In the genomic region with DNA sequence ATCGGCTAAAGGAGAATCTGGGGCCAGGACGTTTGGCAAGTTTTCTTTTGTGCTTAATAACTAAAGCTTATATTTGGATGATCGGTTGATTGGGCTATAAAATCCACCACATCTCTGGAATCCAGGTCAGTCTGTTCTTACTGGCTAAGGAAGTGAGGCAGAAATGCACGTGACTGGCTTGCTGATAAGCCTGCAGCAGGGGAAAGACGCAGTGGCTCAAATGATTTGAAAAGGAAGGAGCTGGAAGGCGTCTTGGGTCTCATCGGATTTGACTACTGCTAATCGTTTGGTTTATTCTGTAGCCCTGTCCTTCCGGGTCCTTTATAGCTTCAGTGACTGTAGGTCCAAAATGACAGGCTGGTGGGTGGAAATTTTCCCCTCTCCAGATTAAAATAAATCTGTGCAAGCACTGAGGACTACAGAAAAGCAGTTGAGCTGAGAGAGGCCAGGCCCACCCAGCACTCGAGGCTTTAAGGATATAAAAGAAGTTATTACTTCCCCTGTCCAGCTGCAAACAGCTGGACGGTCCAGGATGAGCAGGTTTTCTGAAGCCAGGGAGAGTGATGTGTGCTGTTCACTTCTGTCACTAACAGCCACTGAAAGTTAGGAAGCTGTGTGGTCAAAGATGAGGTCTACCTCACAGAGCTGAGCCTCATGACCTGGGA, we compare ENCODE assay signal across 12 mouse cellular contexts. TPM values are rescaled to one million over a fixed set of nuclear protein-coding genes. Genes with fewer than 3 reads are reported as not detected.
A peak's percentile ranks its signal among the peaks of the same experiment; 100 is the strongest.
DNase-seq lines count a peak whose midpoint lies in the region; ATAC-seq and TF ChIP-seq lines count a peak whose summit lies in the region.
"Had no signal": no experiment of that assay in that cellular context is flagged by ENCODE, and none has a peak within 500 bp of the region (broad histone marks: within the 10 kb centered on the region; RNA-seq: fewer than 3 reads in every experiment).

No protein-coding gene starts in this region.

- H3K4me2 ChIP-seq in hindbrain, embryonic 14.5 days (replicated peaks) = 0 out of 2 replicates have a peak overlapping the region, but pooled peaks have one; percentile 16
- H3K4me2 ChIP-seq in midbrain, postnatal 0 days (ENCODE audit: low read depth, low read length, poor library complexity, severe bottlenecking) = no peak overlapping the region
- H3K4me2 ChIP-seq: embryonic facial prominence, embryonic 13.5 days had no signal

- H3K36me3 ChIP-seq in hindbrain, embryonic 14.5 days (replicated peaks; ENCODE audit: control insufficient read depth, insufficient read depth) = no peaks in the 10 kb centered on the region
- H3K36me3 ChIP-seq in midbrain, postnatal 0 days (ENCODE audit: insufficient read depth, low read length) = no peaks in the 10 kb centered on the region
- H3K36me3 ChIP-seq: embryonic facial prominence, embryonic 13.5 days had no signal

- TF ChIP-seq CTCF in brain, embryonic 14.5 days (IDR thresholded peaks at IDR 0.05; ENCODE audit: borderline replicate concordance, extremely low read depth, insufficient read depth, insufficient read length) = no peak
- no peak for TF ChIP-seq CTCF in midbrain, postnatal 0 days (IDR thresholded peaks at IDR 0.05)

- H3K4me1 ChIP-seq in hindbrain, embryonic 14.5 days (replicated peaks; ENCODE audit: control insufficient read depth, insufficient read depth, low read length) = peaks cover 24% of the 10 kb centered on the region; the same call in 1 of the 2 replicates
- H3K4me1 ChIP-seq in midbrain, postnatal 0 days (ENCODE audit: insufficient read depth, low read length) = peaks cover 6% of the 10 kb centered on the region; the same call in 1 of the 2 replicates
- H3K4me1 ChIP-seq: embryonic facial prominence, embryonic 13.5 days had no signal

- H3K9me3 ChIP-seq in hindbrain, embryonic 14.5 days (ENCODE audit: control insufficient read depth, low read length) = no peaks in the 10 kb centered on the region
- H3K9me3 ChIP-seq in midbrain, postnatal 0 days (ENCODE audit: low read length) = no peaks in the 10 kb centered on the region
- H3K9me3 ChIP-seq: embryonic facial prominence, embryonic 13.5 days had no signal

- DNase-seq in frontal cortex, postnatal 36 days (ENCODE audit: low spot score in 2 of 2) = peak; percentile 30 to 51
- peak; percentile 86 for DNase-seq in brain, embryonic 14.5 days (ENCODE audit: low read depth)
- peak; percentile 44 for DNase-seq in hindbrain, embryonic 14.5 days (ENCODE audit: low spot score)
- peak; percentile 78 for DNase-seq in midbrain, postnatal 0 days (ENCODE audit: low spot score)
- DNase-seq in gastrocnemius, adult 8-10 months (ENCODE audit: low spot score in 2 of 2) = no peak
- DNase-seq in liver = no peak
- DNase-seq: adrenal gland, adult 2 months had no signal

- H3K27me3 ChIP-seq in hindbrain, embryonic 14.5 days (ENCODE audit: control insufficient read depth, insufficient read depth, low read length) = no peaks in the 10 kb centered on the region
- no peaks in the 10 kb centered on the region for H3K27me3 ChIP-seq in midbrain, postnatal 0 days (ENCODE audit: insufficient read depth, low read length)
- H3K27me3 ChIP-seq: embryonic facial prominence, embryonic 13.5 days had no signal

- H3K9ac ChIP-seq in hindbrain, embryonic 14.5 days = no peak overlapping the region
- H3K9ac ChIP-seq in midbrain, postnatal 0 days (replicated peaks; ENCODE audit: low read length, poor library complexity, severe bottlenecking) = no peak overlapping the region
- H3K9ac ChIP-seq: embryonic facial prominence, embryonic 13.5 days had no signal

- ATAC-seq in frontal cortex, adult (ENCODE audit: low TSS enrichment) = no peak
- ATAC-seq in hindbrain, embryonic 14.5 days (ENCODE audit: low FRiP score) = peak; percentile 70; the same call in 1 of the 2 replicates
- peak; percentile 88 for ATAC-seq in midbrain, postnatal 0 days (ENCODE audit: low FRiP score)
- ATAC-seq in monocyte, adult 5-6 weeks (replicated peaks; ENCODE audit: insufficient number of reproducible peaks, low FRiP score, low TSS enrichment, poor library complexity, severe bottlenecking) = no peak

- no peak for TF ChIP-seq POLR2A in brain, embryonic 14.5 days (IDR thresholded peaks at IDR 0.05; ENCODE audit: borderline replicate concordance, extremely low read depth, insufficient read depth, insufficient read length, poor library complexity, severe bottlenecking)

- H3K27ac ChIP-seq in hindbrain, embryonic 14.5 days = peak overlapping the region; percentile 66
- H3K27ac ChIP-seq in midbrain, postnatal 0 days (ENCODE audit: low read depth, low read length) = peak overlapping the region; percentile 77
- H3K27ac ChIP-seq: embryonic facial prominence, embryonic 13.5 days; kidney, postnatal 0 days had no signal

- WGBS in hindbrain, embryonic 14.5 days = 41% methylated on average over 11 of the region's 11 CpGs
- 25% methylated on average over 11 of the region's 11 CpGs for WGBS in midbrain, postnatal 0 days

- H3K4me3 ChIP-seq in hindbrain, embryonic 14.5 days (replicated peaks; ENCODE audit: low read length) = no peak overlapping the region
- H3K4me3 ChIP-seq in midbrain, postnatal 0 days (ENCODE audit: low read depth, low read length) = no peak overlapping the region
- H3K4me3 ChIP-seq: embryonic facial prominence, embryonic 13.5 days had no signal

RNA-seq across cellular contexts. Expression of a gene that starts 57.7 kb away (rescaled TPM):
- polyA plus RNA-seq in brain, embryonic 14.5 days (2012; rRNA removed) = 6.0 and 7.0 TPM in 2 replicates
- 3.5 and 3.9 TPM in 2 replicates for polyA plus RNA-seq in hindbrain, embryonic 14.5 days (2014; fragmentation: Nextera tagmentation; extraction: Ambion mirVana)
- 6.1 and 6.4 TPM in 2 replicates for total RNA-seq in midbrain, postnatal 0 days (2014; rRNA removed)
- 2.8 and 2.9 TPM in 2 replicates for polyA plus RNA-seq in midbrain, postnatal 0 days (2015; fragmentation: Nextera tagmentation; extraction: Ambion mirVana)
- not detected in 3 replicates for total RNA-seq in monocyte, adult 5-6 weeks (2017)
- total RNA-seq in gastrocnemius, adult 8-10 months (2022) = not detected
- polyA plus RNA-seq: liver, embryonic 16.5 days had no signal

Comparison
In these comparisons a context has a peak if more than half of its experiments do, and no peak if none do; other contexts are left out.
1. DNase-seq: peak in frontal cortex, postnatal 36 days (2 of 2), brain, embryonic 14.5 days (single experiment), hindbrain, embryonic 14.5 days (single experiment) and midbrain, postnatal 0 days (single experiment); none in gastrocnemius, adult 8-10 months (0 of 2) and liver (single experiment).
2. ATAC-seq: peak in hindbrain, embryonic 14.5 days (single experiment) and midbrain, postnatal 0 days (single experiment); none in frontal cortex, adult (single experiment) and monocyte, adult 5-6 weeks (single experiment).